In the genomic region with DNA sequence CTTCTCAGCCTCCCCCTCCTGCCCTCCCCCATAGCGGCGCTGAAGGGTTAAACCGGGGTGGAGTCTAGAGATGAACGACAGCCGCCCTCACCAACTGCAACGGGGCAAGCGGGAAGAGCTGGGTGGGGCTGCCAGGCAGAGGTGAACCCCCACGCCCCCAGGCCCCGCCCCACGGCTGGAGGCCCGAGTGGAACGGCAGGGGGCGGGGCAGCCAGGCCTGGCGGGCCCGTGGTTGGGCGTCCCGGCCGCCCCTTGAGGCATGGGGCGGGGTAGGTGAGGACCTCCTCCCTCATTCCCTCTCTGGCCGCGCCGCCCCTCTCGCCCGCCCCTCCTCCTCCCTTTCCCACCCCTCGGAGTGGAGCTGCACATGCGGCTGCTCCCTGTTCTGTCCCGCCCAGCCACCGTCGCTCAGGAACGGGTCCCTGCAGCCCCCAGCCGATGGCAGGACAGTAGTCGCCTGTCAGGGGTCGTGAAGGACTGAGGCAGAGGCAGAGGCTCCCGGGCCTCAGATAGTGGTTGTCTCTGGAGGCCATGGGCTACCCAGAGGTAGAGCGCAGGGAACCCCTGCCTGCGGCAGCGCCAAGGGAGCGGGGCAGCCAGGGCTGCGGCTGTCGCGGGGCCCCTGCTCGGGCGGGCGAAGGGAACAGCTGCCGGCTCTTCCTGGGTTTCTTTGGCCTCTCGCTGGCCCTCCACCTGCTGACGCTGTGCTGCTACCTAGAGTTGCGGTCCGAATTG, we compare ENCODE assay signal across 8 mouse cellular contexts. TPM values are rescaled to one million over a fixed set of nuclear protein-coding genes. Genes with fewer than 3 reads are reported as not detected.
A peak's percentile ranks its signal among the peaks of the same experiment; 100 is the strongest.
DNase-seq lines count a peak whose midpoint lies in the region; ATAC-seq lines count a peak whose summit lies in the region.

A gene (plus strand): TSS at position 357 of the 735 bp plus-strand sequence.

- H3K36me3 ChIP-seq in intestine, embryonic 14.5 days (ENCODE audit: control insufficient read depth, insufficient read depth, low read length) = no peaks in the 10 kb centered on the region

- no peaks in the 10 kb centered on the region for H3K4me1 ChIP-seq in intestine, embryonic 14.5 days (replicated peaks; ENCODE audit: control insufficient read depth, insufficient read depth, low read length)

- H3K4me3 ChIP-seq in intestine, embryonic 14.5 days (ENCODE audit: low read depth, low read length) = peak within 1 kb of the TSS; percentile 37

- WGBS in intestine, embryonic 14.5 days = 19% methylated on average over 36 of the region's 49 CpGs

- H3K9me3 ChIP-seq in intestine, embryonic 14.5 days (ENCODE audit: control insufficient read depth, low read length) = no peaks in the 10 kb centered on the region

- DNase-seq in adrenal gland, postnatal 25 days = peak; percentile 91
- peak; percentile 69 for DNase-seq in embryo, embryonic 11.5 days (ENCODE audit: low read depth, low spot score)
- peak; percentile 92 for DNase-seq in gastrocnemius, postnatal 25 days
- DNase-seq in intestine, embryonic 14.5 days (ENCODE audit: low spot score) = peak; percentile 85
- peak; percentile 65 to 72 for DNase-seq in left cerebral cortex, postnatal 14 days (ENCODE audit: low spot score in 2 of 2)
- DNase-seq in right cerebral cortex, postnatal 4 days = peak; percentile 78
- peak; percentile 83 to 84 for DNase-seq in urinary bladder, postnatal 4 days (ENCODE audit: low spot score in 2 of 2)

- H3K4me2 ChIP-seq in intestine, embryonic 14.5 days (ENCODE audit: low read length) = peak within 1 kb of the TSS; percentile 67

- 0 out of 2 replicates have a peak, but pooled peaks cover 7% of the 10 kb centered on the region for H3K27me3 ChIP-seq in intestine, embryonic 14.5 days (replicated peaks; ENCODE audit: control insufficient read depth, insufficient read depth, low read length)

- peak within 1 kb of the TSS; percentile 17 for H3K9ac ChIP-seq in intestine, embryonic 14.5 days (ENCODE audit: low read length)

- intact Hi-C loops in left cerebral cortex, postnatal 14 days (cut with DNase I) = loop anchor here (5.0 kb wide), 1 partner anchor 153 kb away; a partner anchor contains a TSS

- H3K27ac ChIP-seq in intestine, embryonic 14.5 days (ENCODE audit: low read depth) = no peak within 1 kb of the TSS

- peak; percentile 97 for ATAC-seq in intestine, embryonic 14.5 days (replicated peaks; ENCODE audit: low FRiP score, low TSS enrichment, low read depth)
- ATAC-seq in megakaryocyte-erythroid progenitor cell, adult 5-6 weeks (replicated peaks; ENCODE audit: low FRiP score, low TSS enrichment, poor library complexity, severe bottlenecking) = peak; percentile 94

RNA-seq across cellular contexts. Expression of the gene that starts here (rescaled TPM):
- 6.7 and 8.0 TPM in 2 replicates for total RNA-seq in adrenal gland, postnatal 25 days (2021)
- total RNA-seq in gastrocnemius, postnatal 25 days (2021) = 1 to 10 TPM; 2.3 to 3.6 TPM
- polyA plus RNA-seq in intestine, embryonic 14.5 days (2014; fragmentation: Nextera tagmentation; extraction: Ambion mirVana) = 1.5 TPM in 2 replicates
- 1 to 10 TPM; 5.1 to 7.0 TPM for total RNA-seq in left cerebral cortex, postnatal 14 days (2021)
- total RNA-seq in megakaryocyte-erythroid progenitor cell, adult 5-6 weeks (2014; fragmentation: Nextera tagmentation) = 1.6 and 2.2 TPM in 2 replicates
- 2.3 and 2.7 TPM in 2 replicates for total RNA-seq in megakaryocyte-erythroid progenitor cell, adult 5-6 weeks (2017)
